Comparison of ENCODE assay signal across 7 mouse cellular contexts in the genomic region with DNA sequence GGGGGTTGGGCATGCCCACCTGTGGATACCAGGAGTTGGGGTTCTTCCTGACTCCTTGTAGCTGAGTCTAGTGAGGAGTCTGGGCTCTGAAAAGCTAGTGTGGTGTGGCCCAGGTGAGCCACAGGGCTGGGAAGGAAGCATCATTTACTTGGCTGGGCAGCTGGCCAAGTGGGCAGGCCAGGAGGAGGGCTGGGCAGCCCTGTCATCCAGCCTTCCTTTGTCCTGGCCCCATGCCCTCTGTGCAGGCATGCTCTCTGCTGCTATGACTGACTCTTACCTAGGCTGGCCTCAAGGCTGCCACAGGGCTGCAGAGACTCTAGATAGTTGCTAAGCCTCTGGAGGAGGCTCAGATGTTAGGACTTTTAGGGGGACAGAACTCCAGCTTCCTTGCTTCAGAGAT. TPM values are rescaled to one million over a fixed set of nuclear protein-coding genes. Genes with fewer than 3 reads are reported as not detected.
DNase-seq lines count a peak whose midpoint lies in the region; ATAC-seq and TF ChIP-seq lines count a peak whose summit lies in the region.

No protein-coding gene starts in this region.

- no peaks in the 10 kb centered on the region for H3K27me3 ChIP-seq in cerebellum, adult 2 months (ENCODE audit: control insufficient read depth, insufficient read depth, low read length)
- peaks cover 22% of the 10 kb centered on the region for H3K27me3 ChIP-seq in forebrain, embryonic 13.5 days

- H3K9me3 ChIP-seq in forebrain, embryonic 13.5 days (replicated peaks): no peaks in the 10 kb centered on the region

- H3K9ac ChIP-seq in forebrain, embryonic 13.5 days: no peak overlapping the region; the same call in 1 of the 2 replicates

- ATAC-seq in forebrain, embryonic 13.5 days: no peak

- no peak overlapping the region for H3K4me2 ChIP-seq in forebrain, embryonic 13.5 days

- peak; percentile 65 to 70 for DNase-seq in adrenal gland, adult 18-20 months (ENCODE audit: low spot score in 2 of 2)
- DNase-seq in cerebellum, adult 2 months: peak; percentile 46 to 63
- DNase-seq in heart, postnatal 14 days: peak; percentile 73 to 79
- DNase-seq in lung, adult 18-20 months: peak; percentile 83 to 90
- peak; percentile 54 for DNase-seq in urinary bladder, postnatal 10 days (ENCODE audit: low spot score)
- no peak for DNase-seq in thymus, postnatal 10 days (ENCODE audit: low spot score in 2 of 2)

- H3K4me3 ChIP-seq in cerebellum, adult 2 months (replicated peaks; ENCODE audit: insufficient read depth, low read depth, low read length): no peak overlapping the region
- no peak overlapping the region for H3K4me3 ChIP-seq in forebrain, embryonic 13.5 days

- H3K4me1 ChIP-seq in cerebellum, adult 2 months (ENCODE audit: control insufficient read depth, insufficient read depth, low read length): peaks cover 17% of the 10 kb centered on the region
- H3K4me1 ChIP-seq in forebrain, embryonic 13.5 days: peaks cover 25% of the 10 kb centered on the region

- no peak for TF ChIP-seq POLR2A in cerebellum, adult 2 months (IDR thresholded peaks at IDR 0.05; ENCODE audit: borderline replicate concordance, insufficient read depth, low read length)

- no peak for TF ChIP-seq CTCF in cerebellum, adult 2 months (IDR thresholded peaks at IDR 0.05; ENCODE audit: borderline replicate concordance, insufficient read depth, low read depth, low read length)

- H3K36me3 ChIP-seq in forebrain, embryonic 13.5 days (ENCODE audit: poor library complexity, severe bottlenecking): no peaks in the 10 kb centered on the region

- intact Hi-C loops in heart, postnatal 14 days (cut with DNase I): no loop called here

- H3K27ac ChIP-seq in cerebellum, adult 2 months (ENCODE audit: insufficient read depth, low read length): no peak overlapping the region
- no peak overlapping the region for H3K27ac ChIP-seq in forebrain, embryonic 13.5 days

RNA-seq across cellular contexts. Expression of gene Rxra, which starts 42.0 kb away (rescaled TPM):
- total RNA-seq in adrenal gland, adult 18-20 months (2021): 10 to 100 TPM; 52.1 to 52.6 TPM
- polyA plus RNA-seq in cerebellum, adult 2 months (2012; rRNA removed): 14.9 and 17.5 TPM in 2 replicates
- total RNA-seq in heart, postnatal 14 days (2021): 10 to 100 TPM; 38.8 to 42.2 TPM
- polyA plus RNA-seq in forebrain, embryonic 13.5 days (2015; fragmentation: Nextera tagmentation; extraction: Ambion mirVana): 4.3 and 4.9 TPM in 2 replicates

Comparison
In these comparisons a context has a peak if more than half of its experiments do, and no peak if none do; other contexts are left out.
1. DNase-seq: peak in adrenal gland, adult 18-20 months (2 of 2), cerebellum, adult 2 months (2 of 2), heart, postnatal 14 days (2 of 2), lung, adult 18-20 months (2 of 2) and urinary bladder, postnatal 10 days (single experiment); none in thymus, postnatal 10 days (0 of 2).